Mouse (Mus musculus) embryo, embryonic 9.5 days (tissue): ENCODE results near the gene Adgrf1.
"Not testable (repeated sequence)": the region's sequence is repeated elsewhere in the genome, so short reads cannot be mapped to it uniquely, and the experiment has no call there.

Experiments
- DNase-seq: peaks from one replicate; pipeline ENCODE4 v3.0.0-alpha.2; 2017; ENCODE audit errors: extremely low spot score

The Adgrf1 gene

DNA sequence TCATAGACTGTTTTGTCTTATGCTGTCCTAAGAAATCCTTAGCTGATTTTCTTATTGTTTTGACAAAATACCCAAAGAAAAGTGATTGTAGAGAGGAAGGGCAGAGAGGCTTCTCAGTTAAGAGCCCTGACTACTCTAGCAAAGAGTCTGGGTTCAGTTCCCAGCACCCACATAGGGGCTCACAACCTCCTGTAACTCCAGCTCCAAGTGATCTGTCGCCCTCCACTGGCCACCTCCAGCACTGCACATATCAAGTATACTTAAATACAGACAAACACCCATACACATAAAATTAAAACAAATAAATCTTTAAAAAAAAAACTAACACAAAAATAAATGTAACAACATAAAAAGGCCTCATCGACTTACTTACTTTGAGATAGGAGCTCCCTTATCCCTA lies 3.5 kb upstream of the Adgrf1 start:
- no peak for DNase-seq

DNA sequence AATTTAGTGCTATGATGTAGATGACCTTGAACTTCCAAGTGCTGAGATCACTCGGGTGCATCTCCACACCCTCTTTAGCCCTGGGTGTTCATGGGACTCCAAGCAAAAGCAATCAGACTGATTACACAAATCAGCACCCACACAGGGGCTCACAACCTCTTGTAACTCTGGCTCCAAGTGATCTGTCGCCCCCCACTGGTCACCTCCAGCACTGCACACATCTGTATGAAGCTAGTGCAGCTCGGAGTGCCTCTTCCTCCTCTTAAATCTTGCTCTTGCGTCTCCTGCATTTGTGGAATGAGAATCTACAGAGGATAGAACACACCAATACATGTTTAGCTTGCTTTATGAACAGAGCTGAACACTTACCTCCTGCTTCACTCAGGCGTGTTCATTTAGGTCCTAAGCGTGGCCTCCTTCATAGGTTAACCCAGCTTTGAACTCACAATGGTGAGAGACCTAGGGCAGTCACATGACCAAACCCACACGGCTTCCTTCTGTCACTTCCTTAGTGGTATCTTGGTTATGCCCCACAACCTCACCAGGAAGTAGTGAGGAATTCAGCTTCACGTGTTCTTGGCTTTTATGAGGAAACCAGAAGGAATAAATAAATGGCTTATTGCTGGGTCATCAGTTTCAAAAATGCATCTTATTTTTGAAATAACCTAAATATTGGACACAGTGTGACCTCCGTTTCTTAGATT lies 2.9 kb upstream of the Adgrf1 start:
- DNase-seq = no peak

DNA sequence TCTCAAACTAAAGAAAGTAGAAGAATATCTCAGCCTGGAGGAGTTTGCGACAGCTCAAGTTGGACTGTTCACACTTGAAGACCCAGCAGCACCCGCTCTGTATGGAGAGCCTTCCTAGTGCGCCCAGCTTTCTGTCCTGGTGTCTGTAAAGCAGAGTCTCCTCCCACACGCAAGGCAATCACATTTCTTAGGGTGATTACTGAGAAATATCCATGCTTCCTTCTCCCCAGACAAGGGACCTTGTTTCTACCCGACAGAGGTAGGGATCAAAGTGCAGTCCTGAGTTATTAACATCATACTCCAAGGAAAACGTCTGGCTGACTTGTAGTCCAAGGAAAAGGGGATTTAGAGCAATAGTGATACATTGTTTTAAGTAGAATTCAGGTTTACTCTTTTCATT lies 6.1 kb downstream of the Adgrf1 start:
- no peak for DNase-seq

DNA sequence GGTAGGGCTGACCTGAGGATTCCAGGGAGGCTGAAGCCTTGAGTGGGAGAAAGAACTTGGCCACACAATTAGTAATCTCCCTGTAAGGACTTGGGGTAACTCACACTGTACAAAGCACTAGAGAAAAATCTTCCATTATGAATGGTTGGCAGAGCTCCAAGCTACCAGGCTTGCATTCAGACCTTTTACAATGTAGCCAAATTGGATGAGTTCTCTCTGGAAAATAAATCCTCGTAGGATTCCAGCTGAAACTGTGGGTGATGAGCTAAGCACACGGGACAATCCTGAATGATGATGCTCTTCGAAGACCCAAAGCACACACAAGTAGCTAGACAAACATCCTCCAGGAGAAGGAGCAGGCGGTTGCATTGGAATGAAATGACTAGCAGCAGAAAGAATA lies 7.1 kb downstream of the Adgrf1 start:
- no peak for DNase-seq

DNA sequence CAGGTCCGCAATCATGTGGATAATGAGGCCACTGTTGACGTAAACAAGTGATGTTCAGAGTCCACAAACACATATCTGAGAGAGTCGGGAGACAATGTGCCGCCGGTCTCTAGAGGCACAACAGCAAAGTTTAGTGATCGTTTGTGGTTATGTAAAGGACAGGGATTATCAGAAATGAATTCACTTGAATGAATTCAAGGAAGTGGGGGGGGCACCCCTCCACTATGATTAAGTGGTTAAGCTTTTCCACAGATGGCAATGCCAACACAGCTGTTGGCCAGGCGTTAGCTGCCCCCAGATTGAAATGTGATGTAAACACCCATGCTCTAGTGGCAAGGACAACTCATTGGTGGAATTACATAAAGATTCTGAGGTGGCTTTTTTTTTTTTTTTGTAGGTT lies 9.5 kb downstream of the Adgrf1 start:
- DNase-seq = no peak

DNA sequence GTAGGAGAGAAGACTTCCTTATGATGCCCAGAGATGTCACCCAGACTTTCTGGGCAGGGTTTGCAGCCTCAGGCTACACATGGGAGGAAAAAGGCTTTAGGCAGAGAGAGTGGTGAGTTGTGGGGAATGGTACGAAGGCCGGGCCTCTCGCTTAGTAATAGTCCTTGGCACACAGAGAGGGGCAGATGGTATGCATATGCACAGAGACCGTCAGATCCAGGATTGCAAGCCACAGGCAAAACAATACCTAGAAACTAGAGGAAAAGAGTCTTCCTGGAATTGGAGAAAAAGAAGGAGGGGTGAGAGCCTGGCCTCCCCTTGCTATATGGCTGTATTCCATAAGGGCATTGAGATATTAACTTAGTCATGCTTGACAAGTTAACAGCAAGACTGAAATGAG lies 12.2 kb downstream of the Adgrf1 start:
- DNase-seq = no peak

DNA sequence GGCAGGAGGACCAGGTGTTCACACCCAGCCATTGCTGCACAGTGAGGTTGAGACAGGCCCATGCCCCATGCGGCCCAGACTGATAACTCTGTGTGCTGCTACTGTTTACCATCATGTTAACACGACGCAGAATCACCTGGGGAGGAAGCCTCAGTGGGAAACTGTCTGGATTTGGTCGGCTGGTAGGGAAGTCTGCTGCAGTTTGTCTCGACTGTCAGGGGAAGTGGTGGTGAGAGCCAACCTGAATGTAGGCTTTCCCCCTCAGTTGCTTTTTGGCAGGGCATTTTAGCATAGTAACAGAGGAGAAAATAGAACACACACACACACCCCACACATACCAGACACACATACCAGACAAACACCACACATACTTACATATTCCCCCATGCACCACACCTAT lies 12.7 kb downstream of the Adgrf1 start:
- DNase-seq = no peak

DNA sequence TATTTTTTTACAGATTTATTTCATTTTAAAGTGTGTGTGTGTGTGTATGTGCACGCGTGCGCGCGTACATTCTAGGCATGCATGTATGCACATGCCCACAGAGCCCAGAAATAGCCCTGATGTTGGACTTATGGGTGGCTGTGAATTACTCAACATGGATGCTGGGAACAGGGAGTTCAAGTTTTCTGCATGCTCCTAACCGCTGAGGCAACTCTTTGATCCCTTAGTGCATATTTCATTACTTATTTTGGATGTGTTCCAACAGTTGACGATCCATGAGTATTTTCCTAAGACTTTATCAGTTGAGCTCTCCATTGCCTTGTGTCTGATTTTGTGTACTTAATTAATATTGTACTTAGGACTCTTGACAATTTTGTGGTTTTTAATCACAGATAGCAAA lies 29.4 kb downstream of the Adgrf1 start:
- DNase-seq = no peak

DNA sequence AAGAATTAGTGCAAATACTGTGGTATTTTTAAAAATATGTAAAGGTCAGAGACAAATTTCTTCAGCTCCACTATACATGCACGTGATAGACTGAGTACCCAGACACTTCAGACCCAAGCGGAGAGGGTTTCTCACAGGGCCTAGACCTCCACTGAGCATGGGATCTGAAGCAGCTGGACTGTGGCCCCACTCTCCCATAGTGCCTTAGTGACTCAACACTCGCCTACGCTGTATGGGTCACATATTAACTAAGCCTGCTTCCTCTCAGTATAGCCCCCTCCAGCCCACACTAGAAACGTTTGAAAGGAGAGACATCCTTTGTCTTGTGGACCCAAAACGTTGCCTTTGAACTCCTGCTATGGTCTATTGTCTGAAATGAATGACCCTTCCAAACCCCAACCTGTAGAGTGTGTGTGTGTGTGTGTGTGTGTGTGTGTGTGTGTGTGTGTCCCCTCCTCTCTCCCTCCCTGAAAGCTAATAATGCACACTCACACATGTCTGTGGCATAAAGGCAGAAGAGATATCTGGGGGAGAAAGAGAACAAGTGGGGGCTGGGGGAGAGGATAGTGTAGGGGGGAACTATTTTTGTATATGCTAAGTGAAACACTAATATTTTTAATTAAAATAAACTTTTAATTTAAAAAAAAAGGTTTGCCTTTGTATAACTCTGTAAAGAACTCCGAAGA lies 56.0 kb downstream of the Adgrf1 start:
- DNase-seq = no peak

DNA sequence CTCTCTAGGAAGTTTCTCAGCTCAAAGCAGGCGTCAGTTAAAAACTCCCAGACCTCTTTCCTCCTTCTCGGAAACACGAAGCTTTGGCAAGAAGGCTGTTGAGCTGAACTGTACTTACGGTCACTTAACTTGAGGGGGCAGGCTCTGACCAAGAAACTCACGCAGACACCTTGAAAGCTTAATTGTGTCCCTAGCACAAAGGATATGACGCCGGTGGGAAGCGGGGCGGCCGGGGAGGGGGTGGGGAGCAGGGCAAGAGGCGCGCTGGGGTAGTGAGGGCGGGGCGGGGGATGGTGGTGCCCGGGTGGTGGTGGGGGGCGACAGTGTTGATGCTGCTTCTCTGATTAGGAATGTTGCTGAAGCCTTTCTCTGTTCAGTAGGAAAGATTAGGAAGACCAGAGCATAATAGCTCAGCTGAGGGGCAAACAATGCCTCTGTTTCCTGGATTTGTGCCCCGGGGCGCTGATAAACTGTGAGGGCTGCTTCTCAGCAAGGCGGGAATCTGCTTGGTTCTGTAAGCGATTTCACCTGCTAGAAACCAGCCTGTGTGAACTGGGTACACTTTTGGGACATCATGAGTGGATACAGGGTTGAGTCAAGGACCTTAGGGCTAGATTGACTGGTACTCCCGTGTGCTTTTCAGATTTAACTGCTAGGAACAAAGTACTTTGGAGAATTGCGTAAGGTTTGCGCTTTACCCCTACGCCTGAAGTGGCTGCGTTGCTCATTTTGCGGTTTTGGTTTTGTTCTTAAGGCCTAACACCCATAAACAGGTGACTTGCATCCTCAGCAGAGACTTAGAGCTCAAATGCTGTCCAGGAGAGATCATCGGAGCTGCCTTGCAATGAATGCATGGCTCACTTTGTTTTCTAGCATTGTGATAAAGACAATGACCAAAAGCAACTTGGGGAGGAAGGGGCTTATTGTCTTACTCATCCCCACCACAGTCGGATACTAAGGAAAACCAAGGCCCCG lies 56.9 kb downstream of the Adgrf1 start:
- peak; percentile 83 for DNase-seq

DNA sequence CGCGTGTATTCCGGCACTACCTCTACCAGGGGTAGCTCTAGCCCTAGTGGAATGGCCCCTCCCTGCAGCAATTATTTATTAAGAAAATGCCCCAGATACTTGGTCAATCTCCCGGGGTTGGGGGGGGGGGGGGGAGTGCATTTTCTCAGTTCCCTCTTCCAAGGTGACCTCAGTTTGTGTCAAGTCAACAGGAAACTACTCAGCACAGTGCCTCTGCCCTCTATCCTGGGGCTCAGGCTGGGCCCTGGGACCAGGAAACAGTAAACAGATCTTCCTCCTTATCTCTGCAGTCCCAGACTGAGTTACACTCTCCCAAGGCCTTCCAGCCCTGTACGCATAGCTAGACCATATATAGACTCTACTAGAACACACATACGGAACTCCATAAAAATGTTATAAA lies 57.7 kb downstream of the Adgrf1 start:
- peak; percentile 12 for DNase-seq

DNA sequence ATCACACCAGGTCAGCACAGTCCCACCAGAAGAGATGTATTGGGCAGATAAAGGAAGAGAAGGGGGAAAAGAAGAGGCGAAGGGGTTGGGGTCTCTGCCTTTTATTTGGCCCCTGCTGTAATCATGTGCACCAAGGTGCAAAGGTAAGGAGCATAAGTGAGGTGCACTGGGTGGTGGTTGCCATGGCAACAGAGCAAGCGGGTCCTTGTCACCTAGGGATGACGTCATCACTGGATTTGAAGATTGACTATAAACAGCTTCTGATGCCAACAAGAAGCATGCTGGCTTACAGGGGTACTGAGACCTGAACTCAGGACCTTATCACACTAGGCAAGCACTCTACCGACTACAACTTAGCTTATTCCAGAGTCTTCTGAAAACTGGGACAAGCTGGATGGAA lies 59.1 kb downstream of the Adgrf1 start:
- no peak for DNase-seq

DNA sequence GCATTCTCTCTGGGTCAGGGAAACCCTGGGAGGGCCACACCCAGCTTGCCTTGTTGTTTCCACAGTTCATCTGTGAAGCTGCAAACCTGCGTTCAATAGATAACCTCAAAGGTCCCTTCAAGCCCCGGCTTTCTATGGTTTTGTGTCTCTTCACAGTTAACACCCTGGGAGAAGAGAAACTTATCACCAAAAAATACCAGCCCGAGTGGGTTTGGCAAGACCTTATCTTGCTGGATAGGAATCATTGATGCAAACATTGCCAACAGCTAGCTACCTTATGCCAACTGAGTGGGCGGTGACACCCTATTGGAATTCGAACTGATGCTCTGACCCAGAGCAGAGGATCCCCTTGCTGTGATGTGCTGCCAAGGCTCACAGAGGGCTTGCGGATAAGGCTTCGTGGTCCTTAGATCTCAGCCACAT lies 59.6 kb downstream of the Adgrf1 start:
- no peak for DNase-seq

DNA sequence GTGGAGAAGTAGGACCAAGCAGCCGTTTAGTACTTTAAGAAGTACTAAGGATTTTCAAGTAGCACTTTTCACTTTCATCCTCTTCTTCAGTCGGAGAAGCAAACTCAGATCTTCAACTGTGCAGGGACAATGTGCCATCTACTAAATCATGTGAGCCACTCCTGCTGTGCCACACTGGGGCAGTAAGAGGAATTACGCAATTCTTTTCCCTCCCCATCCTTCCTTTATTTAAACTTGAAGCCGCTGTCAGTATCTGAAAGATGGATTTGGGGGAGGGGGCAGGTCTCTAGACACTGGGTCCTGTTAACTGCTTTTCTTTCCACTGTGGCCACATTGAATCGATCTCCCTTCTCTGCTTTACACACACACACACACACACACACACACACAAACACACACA lies 62.6 kb downstream of the Adgrf1 start:
- no peak for DNase-seq

DNA sequence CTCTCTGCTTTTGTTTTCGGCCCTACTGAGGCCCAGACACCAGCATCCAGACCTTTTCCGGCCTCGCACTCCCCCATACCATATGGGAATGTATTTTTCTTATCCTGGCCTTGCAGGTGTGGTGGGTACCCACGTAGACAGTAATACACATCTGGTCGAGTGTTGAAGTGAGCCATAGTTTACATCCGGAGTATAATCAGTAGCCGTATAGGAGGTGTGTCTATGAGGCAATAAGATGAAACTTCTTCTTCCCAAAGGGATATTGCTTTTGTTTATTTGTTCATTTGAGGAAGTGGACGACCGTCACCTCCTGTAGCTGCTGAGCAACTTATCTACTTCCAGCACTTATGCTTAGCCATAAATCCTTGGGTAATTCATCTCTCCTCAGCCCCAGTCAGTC lies 63.9 kb downstream of the Adgrf1 start:
- DNase-seq = no peak

DNA sequence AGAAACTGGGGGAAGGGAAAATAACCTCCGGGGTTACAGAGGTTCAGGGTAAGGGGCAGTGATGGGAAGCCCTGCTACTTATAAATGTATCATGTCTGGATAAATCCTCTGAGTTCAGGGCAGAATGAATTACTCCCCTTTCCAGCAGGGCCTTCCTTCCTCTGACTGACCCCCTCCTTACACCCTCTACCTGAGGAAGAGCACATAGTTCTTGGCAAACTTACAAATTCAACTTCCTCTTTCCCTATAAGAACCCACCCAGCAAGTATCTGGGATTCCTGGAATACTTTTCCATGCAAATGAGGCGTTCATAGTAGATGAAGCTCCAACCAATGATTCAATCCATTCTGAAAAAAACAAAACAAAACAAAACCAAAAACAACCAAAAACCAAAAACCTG lies 67.5 kb downstream of the Adgrf1 start:
- DNase-seq = no peak

DNA sequence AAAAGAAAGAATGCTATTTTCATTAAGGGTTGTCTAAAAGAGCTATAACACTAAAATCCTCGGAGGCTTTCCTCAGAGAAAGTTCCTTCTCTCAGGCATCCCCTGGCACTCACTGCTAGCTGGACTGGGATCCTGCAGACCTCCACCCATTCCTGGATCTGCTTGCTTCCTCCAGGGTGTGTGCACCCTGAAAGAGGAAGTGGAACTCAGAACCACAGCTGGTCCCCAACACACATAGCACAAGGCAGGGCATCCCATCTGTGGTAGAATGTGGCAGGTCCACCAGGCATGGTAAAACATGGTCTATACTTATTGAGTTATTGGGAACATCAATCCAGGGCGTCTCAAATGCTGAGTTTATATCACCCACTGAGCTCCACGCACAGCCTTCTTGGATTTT lies 68.2 kb downstream of the Adgrf1 start:
- no peak for DNase-seq

DNA sequence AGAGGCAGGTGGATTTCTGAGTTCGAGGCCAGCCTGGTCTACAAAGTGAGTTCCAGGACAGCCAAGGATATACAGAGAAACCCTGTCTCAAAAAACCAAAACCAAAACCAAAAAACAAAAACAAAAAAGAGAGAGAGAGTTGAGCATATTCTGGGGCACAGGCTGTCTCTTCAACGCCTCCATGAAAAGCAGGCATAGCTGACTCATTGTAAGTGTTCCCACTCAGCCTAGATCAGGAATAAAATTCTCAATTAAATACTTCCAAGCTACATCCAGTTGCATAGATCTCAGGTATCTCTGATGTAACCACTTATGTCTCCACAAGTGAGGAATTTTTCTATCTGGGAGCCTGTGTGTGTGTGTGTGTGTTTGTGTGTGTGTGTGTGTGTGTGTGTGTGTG lies 76.4 kb downstream of the Adgrf1 start:
- DNase-seq = not testable (repeated sequence)

DNA sequence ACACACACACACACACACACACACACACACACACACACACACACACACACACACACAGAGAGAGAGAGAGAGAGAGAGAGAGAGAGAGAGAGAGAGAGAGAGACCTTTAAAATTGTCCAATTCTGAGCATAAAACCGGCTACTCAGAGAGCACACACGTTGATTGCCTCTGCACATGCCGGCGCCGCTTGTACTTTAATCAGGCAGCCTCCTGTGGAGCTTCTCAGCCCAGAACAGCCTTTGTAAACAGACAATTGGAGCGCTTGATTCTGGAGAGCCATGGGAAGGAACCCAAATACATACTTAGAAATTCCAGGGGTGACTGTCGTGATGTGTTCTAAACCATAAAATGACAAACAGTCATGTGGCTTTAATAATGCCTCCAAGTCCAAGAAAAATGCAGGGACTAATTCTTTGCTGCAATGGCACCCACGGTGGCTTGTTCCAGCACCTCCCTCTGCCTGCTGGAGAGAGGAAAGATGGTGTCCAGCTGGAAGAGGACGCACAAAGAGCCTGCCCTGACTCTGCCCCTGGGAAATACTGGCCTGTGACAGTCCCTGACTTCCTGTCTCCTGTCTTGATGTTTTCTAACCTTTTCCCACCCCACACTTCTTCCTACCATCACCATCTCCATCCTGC lies 87.9 kb downstream of the Adgrf1 start:
- DNase-seq = no peak

DNA sequence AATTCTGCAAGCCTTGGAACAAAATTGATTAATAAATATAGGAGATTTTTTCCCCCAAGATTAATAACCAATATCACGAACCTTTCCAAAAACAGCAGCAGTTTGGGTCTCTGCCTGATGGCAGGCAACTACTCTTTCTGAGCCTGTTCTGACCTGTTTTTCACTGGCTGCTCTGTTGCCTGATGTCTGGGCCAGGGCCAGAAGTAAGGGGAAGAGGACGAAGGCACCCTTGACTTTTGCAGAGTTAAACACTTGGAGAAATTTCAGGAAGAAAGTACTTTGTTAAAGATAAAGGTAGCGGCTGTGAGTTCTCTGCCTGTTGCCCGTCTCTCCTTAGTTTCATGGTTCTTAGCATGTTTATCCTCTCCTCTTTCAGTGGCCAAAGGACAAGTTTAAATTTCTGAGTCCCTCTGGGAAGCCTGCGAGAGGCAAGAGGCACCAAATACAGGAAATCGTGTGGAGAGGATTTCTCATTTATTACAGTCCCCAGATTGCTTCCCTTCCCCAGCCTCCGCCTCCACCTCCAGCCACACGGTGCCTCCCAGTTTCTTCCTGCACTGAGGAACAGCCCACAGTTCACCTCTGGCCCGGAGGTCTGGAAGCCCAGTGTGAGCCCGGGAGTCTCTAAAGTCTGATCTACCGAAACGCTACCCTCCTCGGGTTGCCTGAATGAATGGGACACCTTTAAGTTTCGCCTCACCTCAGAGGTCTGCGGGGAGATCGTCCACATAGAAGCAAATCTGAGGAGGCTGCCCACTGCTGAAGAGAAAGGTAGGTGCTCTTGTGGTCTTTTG lies 89.9 kb downstream of the Adgrf1 start, which contains the start of gene Adgrf5:
TSS of gene Adgrf5 (plus strand) at position 626 of the 794 bp plus-strand sequence.
- DNase-seq = no peak

DNA sequence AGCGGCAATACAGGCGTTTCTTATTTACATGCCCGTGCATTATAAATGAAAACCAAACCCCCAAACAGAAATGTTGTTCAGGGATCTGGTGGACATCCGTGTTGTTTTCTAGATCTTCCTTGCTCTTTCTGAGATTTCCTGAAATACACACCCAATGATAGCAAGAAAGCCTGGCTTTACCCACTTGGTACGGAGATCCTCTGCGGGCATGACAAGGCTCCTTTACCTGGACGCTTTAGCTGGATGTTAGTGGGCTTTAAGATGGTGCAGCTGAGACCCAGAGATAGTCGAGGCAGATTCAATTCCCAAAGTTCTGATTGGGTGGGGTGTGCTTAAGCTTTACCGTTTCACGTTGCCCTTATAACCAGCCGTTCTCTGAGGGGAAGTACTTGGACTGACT lies 90.9 kb downstream of the Adgrf1 start:
- DNase-seq = no peak
